ENCODE assay signal across 8 mouse cellular contexts in genomic region chr5:35858069-35858468, GRCm38 (mm10). TPM values are rescaled to one million over a fixed set of nuclear protein-coding genes. Genes with fewer than 3 reads are reported as not detected.
DNase-seq lines count a peak whose midpoint lies in the region; ATAC-seq and TF ChIP-seq lines count a peak whose summit lies in the region.

No protein-coding gene starts in this region.

- H3K4me1 ChIP-seq in thymus, adult 2 months (replicated peaks; ENCODE audit: control insufficient read depth, insufficient read depth, low read length): no peaks in the 10 kb centered on the region
- H3K4me1 ChIP-seq in forebrain, embryonic 11.5 days (replicated peaks; ENCODE audit: control insufficient read depth, insufficient read depth, low read length): 0 out of 2 replicates have a peak, but pooled peaks cover 2% of the 10 kb centered on the region
- H3K4me1 ChIP-seq in liver, embryonic 14.5 days (replicated peaks; ENCODE audit: control insufficient read depth in 2 of 2, insufficient read depth in 2 of 2, low read length in 1 of 2): no peaks in the 10 kb centered on the region

- H3K27me3 ChIP-seq in thymus, adult 2 months (ENCODE audit: control insufficient read depth, insufficient read depth, low read length): no peaks in the 10 kb centered on the region
- no peaks in the 10 kb centered on the region for H3K27me3 ChIP-seq in forebrain, embryonic 11.5 days (ENCODE audit: control insufficient read depth, insufficient read depth, low read length)
- no peaks in the 10 kb centered on the region for H3K27me3 ChIP-seq in liver, embryonic 14.5 days (ENCODE audit: control insufficient read depth, insufficient read depth, low read length)

- no peak for TF ChIP-seq EP300 in liver, embryonic 14.5 days (IDR thresholded peaks at IDR 0.05; ENCODE audit: low read depth)

- TF ChIP-seq POLR2A in thymus, adult 2 months (IDR thresholded peaks at IDR 0.05; ENCODE audit: control insufficient read depth, extremely low read depth, insufficient read depth, low read length, poor library complexity): no peak

- peak; percentile 60; the same call in 1 of the 2 replicates for TF ChIP-seq CTCF in thymus, adult 2 months (IDR thresholded peaks at IDR 0.05; ENCODE audit: borderline replicate concordance, control insufficient read depth, extremely low read depth, insufficient read depth, low read length, poor library complexity)
- peak; percentile 85 for TF ChIP-seq CTCF in liver, embryonic 14.5 days (IDR thresholded peaks at IDR 0.05; ENCODE audit: low read depth)

- H3K27ac ChIP-seq in thymus, adult 2 months (ENCODE audit: control insufficient read depth, insufficient read depth, low read length): no peak overlapping the region
- no peak overlapping the region for H3K27ac ChIP-seq in forebrain, embryonic 11.5 days (ENCODE audit: low read depth, low read length)
- H3K27ac ChIP-seq in liver, embryonic 14.5 days: no peak overlapping the region

- ATAC-seq in forebrain, embryonic 11.5 days (replicated peaks; ENCODE audit: low FRiP score): no peak
- ATAC-seq in liver, embryonic 14.5 days (ENCODE audit: insufficient read depth): no peak
- ATAC-seq in inflammation-experienced regulatory T-cells, adult 6 months: no peak

- H3K9ac ChIP-seq in forebrain, embryonic 11.5 days (ENCODE audit: low read length): no peak overlapping the region
- no peak overlapping the region for H3K9ac ChIP-seq in liver, embryonic 14.5 days (replicated peaks)

- H3K9me3 ChIP-seq in forebrain, embryonic 11.5 days (ENCODE audit: control insufficient read depth, low read length): no peaks in the 10 kb centered on the region
- no peaks in the 10 kb centered on the region for H3K9me3 ChIP-seq in liver, embryonic 14.5 days (ENCODE audit: control insufficient read depth, low read length)

- WGBS in thymus, adult 2 months: 29% methylated on average over 6 of the region's 6 CpGs
- WGBS in forebrain, embryonic 11.5 days: 21% methylated on average over 6 of the region's 6 CpGs
- WGBS in liver, embryonic 14.5 days (ENCODE audit: insufficient replicate concordance): 18% methylated on average over 6 of the region's 6 CpGs

- no peak overlapping the region for H3K4me2 ChIP-seq in forebrain, embryonic 11.5 days (ENCODE audit: low read depth, low read length, severe bottlenecking)
- no peak overlapping the region for H3K4me2 ChIP-seq in liver, embryonic 14.5 days (ENCODE audit: low read depth)

- DNase-seq in thymus, adult 2 months: peak; percentile 47
- DNase-seq in thymus, adult 18-20 months: no peak
- DNase-seq in brain, embryonic 18.5 days (ENCODE audit: low read depth, low spot score): peak; percentile 18
- peak; percentile 88 for DNase-seq in forebrain, embryonic 11.5 days (ENCODE audit: low spot score)
- peak; percentile 22 for DNase-seq in hindlimb bud, embryonic 11.5 days (ENCODE audit: extremely low spot score, low read depth, low spot score)
- peak in 2 of 3 experiments; percentile 23 to 24 for DNase-seq in liver, embryonic 14.5 days (ENCODE audit: low read depth in 3 of 3, low spot score in 3 of 3)
- DNase-seq in retina, adult 2 months (ENCODE audit: low read depth, low spot score): peak; percentile 36

- no peaks in the 10 kb centered on the region for H3K36me3 ChIP-seq in thymus, adult 2 months (ENCODE audit: control insufficient read depth, insufficient read depth, low read length)
- no peaks in the 10 kb centered on the region for H3K36me3 ChIP-seq in forebrain, embryonic 11.5 days (ENCODE audit: control insufficient read depth, insufficient read depth, low read length)
- no peaks in the 10 kb centered on the region for H3K36me3 ChIP-seq in liver, embryonic 14.5 days (replicated peaks; ENCODE audit: control insufficient read depth, insufficient read depth, low read depth)

- no peak overlapping the region for H3K4me3 ChIP-seq in thymus, adult 2 months (ENCODE audit: control insufficient read depth, insufficient read depth, low read length)
- H3K4me3 ChIP-seq in forebrain, embryonic 11.5 days (ENCODE audit: low read depth, low read length): no peak overlapping the region
- no peak overlapping the region for H3K4me3 ChIP-seq in liver, embryonic 14.5 days (ENCODE audit: insufficient read depth in 1 of 2, low read depth in 2 of 2, low read length in 2 of 2)

RNA-seq across cellular contexts. Expression of gene Afap1, which starts 35.0 kb away (rescaled TPM):
- polyA plus RNA-seq in thymus, adult 2 months (2012; rRNA removed): 17.2 and 19.5 TPM in 2 replicates
- 30.4 and 32.5 TPM in 2 replicates for polyA plus RNA-seq in forebrain, embryonic 11.5 days (2014; fragmentation: Nextera tagmentation; extraction: Ambion mirVana)
- 0.58 and 0.78 TPM in 2 replicates for polyA plus RNA-seq in liver, embryonic 14.5 days (2012; rRNA removed)
- 0.73 and 0.76 TPM in 2 replicates for polyA plus RNA-seq in liver, embryonic 14.5 days (2014; fragmentation: Nextera tagmentation; extraction: Ambion mirVana)
- polyA plus RNA-seq in inflammation-experienced regulatory T-cells, adult 6 months (2017; shearing (Covaris generic)): 1 to 10 TPM; 1.4 to 8.0 (median 7.3) TPM

Comparison
In these comparisons a context has a peak if more than half of its experiments do, and no peak if none do; other contexts are left out.
1. DNase-seq: peak in thymus, adult 2 months (single experiment), brain, embryonic 18.5 days (single experiment), forebrain, embryonic 11.5 days (single experiment), hindlimb bud, embryonic 11.5 days (single experiment), liver, embryonic 14.5 days (2 of 3) and retina, adult 2 months (single experiment); none in thymus, adult 18-20 months (0 of 2).